Mouse (Mus musculus) embryonic stem cell, embryonic (primary cell): ENCODE data around the gene Snai3.

Source experiments
- CTCF ChIA-PET, 4 experiments: fragments of 300-600 bp in 2 of 4; fragments of 350-600 bp in 2 of 4; sonication (Branson Sonifier 250); formaldehyde crosslinking; loops; one replicate each; lab custom pipeline; 2022; ENCODE audit warnings: inconsistent platforms in 2 of 4; lab: Charles Lee
- POLR2A ChIA-PET, 4 experiments: fragments of 300-600 bp in 2 of 4; fragments of 350-600 bp in 2 of 4; sonication (Branson Sonifier 250); formaldehyde crosslinking; loops; one replicate each; lab custom pipeline; 2022; ENCODE audit warnings: antibody characterized with exemption in 4 of 4, inconsistent platforms in 1 of 4; lab: Charles Lee

Gene Snai3

GRCm38 (mm10) chr8:122426145-122426544, 34.4 kb downstream of the Snai3 start:
- POLR2A ChIA-PET, result interaction anchor here in 3 of 4 experiments (0.6 to 2.6 kb wide), 13 partner anchors 8 to 837 kb away, joined by 3 to 10 read pairs (median 3); partner anchors contain the start of genes Mvd (in 2 of the 3) and Cdt1 (in 1 of the 3)
- CTCF ChIA-PET, result interaction anchor here in 1 of 4 experiments (0.8 kb wide), 1 partner anchor 29 kb away, joined by 3 read pairs; no protein-coding TSS in a partner anchor

- ChIA-PET CTCF (interaction anchor here in 2 of 4 experiments (0.7 to 1.4 kb wide), 3 partner anchors 15 to 55 kb away, joined by 3 to 5 read pairs (median 3); no protein-coding TSS in a partner anchor), POLR2A (interaction anchor here in 3 of 4 experiments (0.6 to 4.2 kb wide), 28 partner anchors 9 to 473 kb away, joined by 3 to 48 read pairs (median 5); partner anchors contain the start of genes Cyba (in 3 of the 3), Mvd (in 3 of the 3), Aprt (in 1 of the 3) and Cdt1 (in 1 of the 3))
Observed at GRCm38 (mm10) chr8:122423659-122424058, 36.9 kb downstream of the Snai3 start.

GRCm38 (mm10) chr8:122423217-122423616, 37.3 kb downstream of the Snai3 start:
- ChIA-PET POLR2A (interaction anchor here in 3 of 4 experiments (0.7 to 4.2 kb wide), 25 partner anchors 9 to 473 kb away, joined by 3 to 48 read pairs (median 5); partner anchors contain the start of genes Cyba (in 3 of the 3), Mvd (in 3 of the 3), Aprt (in 1 of the 3) and Cdt1 (in 1 of the 3)), CTCF (interaction anchor here in 2 of 4 experiments (0.9 to 1.4 kb wide), 3 partner anchors 15 to 55 kb away, joined by 3 to 5 read pairs (median 4); no protein-coding TSS in a partner anchor)

- CTCF ChIA-PET, result interaction anchor here in 1 of 4 experiments (0.6 kb wide), 1 partner anchor 21 kb away, joined by 3 read pairs; no protein-coding TSS in a partner anchor
- POLR2A ChIA-PET, result interaction anchor here in 2 of 4 experiments (0.6 to 4.2 kb wide), 5 partner anchors 9 to 45 kb away, joined by 3 to 48 read pairs (median 13); partner anchors contain the start of genes Cyba (in 2 of the 2) and Zc3h18 (in 1 of the 2)
Observed at GRCm38 (mm10) chr8:122421376-122422070, 39.0 kb downstream of the Snai3 start, which contains the start of gene Il17c. Gene Il17c (plus strand): TSS chr8:122422020.

GRCm38 (mm10) chr8:122419881-122420555, 40.5 kb downstream of the Snai3 start:
- CTCF ChIA-PET, result interaction anchor here in 1 of 4 experiments (0.7 kb wide), 1 partner anchor 11 kb away, joined by 3 read pairs; no protein-coding TSS in a partner anchor
- POLR2A ChIA-PET, result interaction anchor here in 2 of 4 experiments (0.8 to 2.3 kb wide), 2 partner anchors 12 to 13 kb away, joined by 3 to 13 read pairs; partner anchors contain the start of gene Cyba (in 2 of the 2)

GRCm38 (mm10) chr8:122415554-122415953, 45.0 kb downstream of the Snai3 start:
- POLR2A ChIA-PET, result interaction anchor here in 2 of 4 experiments (1.0 to 2.9 kb wide), 4 partner anchors 8 to 38 kb away, joined by 4 to 14 read pairs (median 8); no protein-coding TSS in a partner anchor
- CTCF ChIA-PET, result no interaction called here

- ChIA-PET CTCF (interaction anchor here in 2 of 4 experiments (0.6 to 0.9 kb wide), 3 partner anchors 22 to 61 kb away, joined by 3 to 5 read pairs (median 3); partner anchors contain the start of gene Mvd (in 1 of the 2)), POLR2A (interaction anchor here in 3 of 4 experiments (0.6 to 4.0 kb wide), 11 partner anchors 8 to 109 kb away, joined by 3 to 21 read pairs (median 5); partner anchors contain the start of genes Cyba (in 1 of the 3) and Il17c (in 1 of the 3))
Observed at GRCm38 (mm10) chr8:122414311-122414710, 46.2 kb downstream of the Snai3 start.

- ChIA-PET CTCF (no interaction called here), POLR2A (interaction anchor here in 1 of 4 experiments (1.5 kb wide), 1 partner anchor 16 kb away, joined by 5 read pairs; no protein-coding TSS in a partner anchor)
Observed at GRCm38 (mm10) chr8:122407678-122408077, 52.9 kb downstream of the Snai3 start.

- ChIA-PET POLR2A (interaction anchor here in 2 of 4 experiments (0.8 to 1.7 kb wide), 5 partner anchors 9 to 18 kb away, joined by 3 to 4 read pairs (median 3); no protein-coding TSS in a partner anchor), CTCF (interaction anchor here in 1 of 4 experiments (0.5 kb wide), 1 partner anchor 363 kb away, joined by 3 read pairs; no protein-coding TSS in a partner anchor)
Observed at GRCm38 (mm10) chr8:122405146-122405805, 55.3 kb downstream of the Snai3 start.
